Mouse (Mus musculus): ENCODE data around the gene Slc16a12. TPM values are rescaled to one million over a fixed set of nuclear protein-coding genes. Genes with fewer than 3 reads are reported as not detected.

The Slc16a12 gene
- polyA plus RNA-seq, 1 experiment from 2014 or later, result 5.7 TPM

Small RNA genes lying within 50 kb of the gene (microRNA-seq; reads per million reads assigned to microRNA genes)
- not detected for gene Gm27476

Other genes starting within 250 kb of the Slc16a12 start
- gene Lipa, start 219.8 kb downstream of the Slc16a12 start, polyA plus RNA-seq (2015; fragmentation: Nextera tagmentation; extraction: Ambion mirVana), result 31.2 and 32.4 TPM in 2 replicates
- gene Ifit2, start 196.6 kb downstream of the Slc16a12 start, polyA plus RNA-seq (2015; fragmentation: Nextera tagmentation; extraction: Ambion mirVana), result 6.2 and 6.3 TPM in 2 replicates
- 0.53 and 0.76 TPM in 2 replicates for gene Ifit3, start 163.8 kb downstream of the Slc16a12 start, polyA plus RNA-seq (2015; fragmentation: Nextera tagmentation; extraction: Ambion mirVana)
- gene Ifit1bl1, start 145.3 kb downstream of the Slc16a12 start, polyA plus RNA-seq (2015; fragmentation: Nextera tagmentation; extraction: Ambion mirVana), result 0.27 and 0.37 TPM in 2 replicates
- gene Ifit3b, start 139.3 kb downstream of the Slc16a12 start, polyA plus RNA-seq (2015; fragmentation: Nextera tagmentation; extraction: Ambion mirVana), result 0.17 and 0.30 TPM in 2 replicates
- gene Ifit1bl2, start 106.5 kb downstream of the Slc16a12 start, polyA plus RNA-seq (2015; fragmentation: Nextera tagmentation; extraction: Ambion mirVana), result 1.8 and 2.3 TPM in 2 replicates
- 0.67 and 1.4 TPM in 2 replicates for gene Ifit1, start 106.4 kb downstream of the Slc16a12 start, polyA plus RNA-seq (2015; fragmentation: Nextera tagmentation; extraction: Ambion mirVana)
- gene Pank1, start 132.2 kb upstream of the Slc16a12 start, polyA plus RNA-seq (2015; fragmentation: Nextera tagmentation; extraction: Ambion mirVana), result 4.2 and 5.7 TPM in 2 replicates
- 47.2 and 49.3 TPM in 2 replicates for gene Kif20b, start 175.1 kb upstream of the Slc16a12 start, polyA plus RNA-seq (2015; fragmentation: Nextera tagmentation; extraction: Ambion mirVana)

All from stomach, embryonic 16.5 days (tissue).